Mouse (Mus musculus) CH12.LX (cell line): ENCODE measurements around the gene Prss38. TPM values are rescaled to one million over a fixed set of nuclear protein-coding genes. Genes with fewer than 3 reads are reported as not detected.

Source experiments
- DNase-seq: peaks from one replicate; pipeline ENCODE4 v3.0.0-alpha.2; 2013; ENCODE audit errors: extremely low read depth
- H3K27ac ChIP-seq: 2 replicates; pipeline ENCODE4 v1.5.1; 2012; ENCODE audit warnings: low read depth, mild to moderate bottlenecking, control low read depth, moderate library complexity; ENCODE audit not compliant: insufficient read depth
- H3K27me3 ChIP-seq: replicated peaks from 2 replicates; pipeline ENCODE3; 2012; ENCODE audit warnings: inconsistent platforms
- H3K36me3 ChIP-seq, 2 experiments: replicated peaks in 1 of 2; 2 replicates each; pipeline versions ENCODE3 to v1.6.1; 2012; ENCODE audit warnings: inconsistent platforms in 1 of 2, low read length in 1 of 2, mild to moderate bottlenecking in 1 of 2, mixed read lengths in 1 of 2, moderate library complexity in 1 of 2; ENCODE audit not compliant: control insufficient read depth in 1 of 2, insufficient read depth in 1 of 2
- H3K4me1 ChIP-seq, 2 experiments: 2 replicates each; pipeline ENCODE4 v1.6.1; 2012; ENCODE audit warnings: inconsistent platforms in 1 of 2, moderate library complexity in 1 of 2; ENCODE audit not compliant: insufficient read depth in 2 of 2, control insufficient read depth in 1 of 2
- H3K4me2 ChIP-seq: 2 replicates; pipeline ENCODE4 v1.6.1; 2012; ENCODE audit warnings: low read depth, mild to moderate bottlenecking, control low read depth; ENCODE audit not compliant: poor library complexity, insufficient read depth, severe bottlenecking
- H3K4me3 ChIP-seq, 3 experiments: fragments of 150-350 bp in 1 of 3; sonication (generic) in 1 of 3; replicated peaks in 1 of 3; 2 replicates each; pipeline versions ENCODE3 to v1.5.1; 2011 to 2012; ENCODE audit warnings: low read depth in 2 of 3, low read length in 2 of 3, mild to moderate bottlenecking in 2 of 3, moderate library complexity in 2 of 3, control low read depth in 1 of 3, improper control_type of control experiment in 1 of 3, inconsistent platforms in 1 of 3, mixed read lengths in 1 of 3; ENCODE audit not compliant: poor library complexity in 1 of 3
- H3K79me2 ChIP-seq: replicated peaks from 2 replicates; pipeline ENCODE4 v1.6.1; 2012; ENCODE audit warnings: mild to moderate bottlenecking, moderate library complexity; ENCODE audit not compliant: control insufficient read depth, poor library complexity, insufficient read depth, severe bottlenecking; ENCODE audit errors: extremely low read depth
- H3K9ac ChIP-seq: 2 replicates; pipeline ENCODE4 v1.6.1; 2012; ENCODE audit warnings: low read depth, mild to moderate bottlenecking, control low read depth, moderate library complexity; ENCODE audit not compliant: insufficient read depth
- H3K9me3 ChIP-seq: replicated peaks from 2 replicates; pipeline ENCODE3; 2012; ENCODE audit warnings: low read length, inconsistent platforms, mixed read lengths
- BHLHE40 ChIP-seq: IDR thresholded peaks from 2 replicates; pipeline ENCODE4 v1.6.1; 2011; ENCODE audit warnings: mild to moderate bottlenecking, low read depth, low read length, improper control_type of control experiment
- CHD1 ChIP-seq: IDR thresholded peaks from 2 replicates; pipeline ENCODE4 v1.6.1; 2012; ENCODE audit warnings: low read depth, low read length, improper control_type of control experiment, inconsistent platforms
- CHD2 ChIP-seq: IDR thresholded peaks from 2 replicates; pipeline ENCODE4 v1.6.1; 2011; ENCODE audit warnings: low read length, improper control_type of control experiment
- HCFC1 ChIP-seq: IDR thresholded peaks from 2 replicates; pipeline ENCODE4 v1.6.1; 2012; ENCODE audit warnings: low read depth, mild to moderate bottlenecking, inconsistent platforms, low read length, improper control_type of control experiment
- KAT2A ChIP-seq: IDR thresholded peaks from 2 replicates; pipeline ENCODE4 v1.6.1; 2012; ENCODE audit warnings: low read length, improper control_type of control experiment, inconsistent platforms; ENCODE audit not compliant: insufficient replicate concordance
- MAX ChIP-seq: IDR thresholded peaks from 2 replicates; pipeline ENCODE4 v1.6.1; 2011; ENCODE audit warnings: low read length, improper control_type of control experiment
- MAZ ChIP-seq: IDR thresholded peaks from 2 replicates; pipeline ENCODE4 v1.6.1; 2012; ENCODE audit warnings: low read depth, mild to moderate bottlenecking, inconsistent platforms, low read length, improper control_type of control experiment, moderate library complexity
- MXI1 ChIP-seq: IDR thresholded peaks from 2 replicates; pipeline ENCODE4 v1.6.1; 2011; ENCODE audit warnings: mild to moderate bottlenecking, low read depth, low read length, improper control_type of control experiment
- MYC ChIP-seq: IDR thresholded peaks from 2 replicates; pipeline ENCODE4 v1.6.1; 2011; ENCODE audit warnings: low read depth, mild to moderate bottlenecking, improper control_type of control experiment, low read length
- POLR2A ChIP-seq: IDR thresholded peaks from 2 replicates; pipeline ENCODE4 v1.6.1; 2011; ENCODE audit warnings: low read depth, mild to moderate bottlenecking, improper control_type of control experiment, low read length
- POLR2AphosphoS2 ChIP-seq: IDR thresholded peaks from 2 replicates; pipeline ENCODE4 v1.6.1; 2011; ENCODE audit warnings: low read depth, low read length, improper control_type of control experiment
- TCF12 ChIP-seq: IDR thresholded peaks from 2 replicates; pipeline ENCODE4 v1.6.1; 2014; ENCODE audit warnings: low read depth, mild to moderate bottlenecking, inconsistent platforms, low read length, improper control_type of control experiment
- USF2 ChIP-seq: conservative IDR thresholded peaks from 2 replicates; pipeline ENCODE4 v1.6.1; 2011; ENCODE audit warnings: low read depth, low read length, improper control_type of control experiment
- dilution Hi-C: fragments of 300-500 bp; cut with MboI; formaldehyde crosslinking; loops from 2 replicates; pipeline ENCODE4 v1.14.3; 2020; ENCODE audit warnings: low sequenced_read_pairs; ENCODE audit not compliant: extremely low pct_unique_long_range_greater_than_20kb, extremely low pct_ligation_motif_present
- in situ Hi-C: fragments of 300-500 bp; cut with MboI; formaldehyde crosslinking; loops from 3 replicates; pipeline ENCODE4 v1.14.3; 2019; ENCODE audit warnings: low sequenced_read_pairs, low pct_ligation_motif_present, low pct_unique_long_range_greater_than_20kb, mixed read lengths
- polyA plus RNA-seq: library from polyadenylated mRNA; unstranded; fragments of >175 nt; gene quantifications from 2 replicates; pipeline ENCODE4 v1.2.1, GENCODE M21; 2012; ENCODE audit warnings: low read depth; ENCODE audit not compliant: insufficient read length
- total RNA-seq, 2 experiments: library from RNA; depleted of rRNA; stranded (reverse); fragments of 300-350 nt in 1 of 2; fragments of >200 nt in 1 of 2; gene quantifications; 2 replicates each; pipeline ENCODE4 v1.2.3; 2012 to 2014

The Prss38 gene
- total and polyA plus RNA-seq, 3 experiments = not detected

- TF ChIP-seq BHLHE40 (no peak), HCFC1 (no peak), POLR2A (no peak), MAX (no peak)
- Histone ChIP-seq H3K9me3 (no peaks in the 10 kb centered on the region), H3K4me1 (no peaks in the 10 kb centered on the region), H3K4me3 (no peak overlapping the region), H3K79me2 (no peaks in the 10 kb centered on the region), H3K27ac (no peak overlapping the region), H3K9ac (no peak overlapping the region), H3K4me2 (no peak overlapping the region), H3K36me3 (peaks cover 20 to 42% of the 10 kb centered on the region in 2 experiments), H3K27me3 (no peaks in the 10 kb centered on the region)
- DNase-seq = no peak
- dilution Hi-C loops = no loop called here
- in situ Hi-C loops = no loop called here
Observed at GRCm38 (mm10) chr11:59400876-59401275, 25.4 kb upstream of the Prss38 start.

GRCm38 (mm10) chr11:59399830-59400229 lies 24.4 kb upstream of the Prss38 start:
- Histone ChIP-seq H3K79me2 (no peaks in the 10 kb centered on the region), H3K9me3 (no peaks in the 10 kb centered on the region), H3K27me3 (no peaks in the 10 kb centered on the region), H3K9ac (no peak overlapping the region), H3K36me3 (peaks cover 16 to 34% of the 10 kb centered on the region in 2 experiments), H3K4me3 (no peak overlapping the region), H3K4me1 (no peaks in the 10 kb centered on the region), H3K27ac (no peak overlapping the region), H3K4me2 (no peak overlapping the region)
- no peak for DNase-seq
- dilution Hi-C loops (no loop called here), in situ Hi-C loops (no loop called here)
- TF ChIP-seq USF2 (no peak), MYC (no peak), KAT2A (no peak), POLR2AphosphoS2 (no peak), TCF12 (no peak), CHD2 (no peak), POLR2A (no peak), BHLHE40 (no peak), MAX (no peak)

DNA sequence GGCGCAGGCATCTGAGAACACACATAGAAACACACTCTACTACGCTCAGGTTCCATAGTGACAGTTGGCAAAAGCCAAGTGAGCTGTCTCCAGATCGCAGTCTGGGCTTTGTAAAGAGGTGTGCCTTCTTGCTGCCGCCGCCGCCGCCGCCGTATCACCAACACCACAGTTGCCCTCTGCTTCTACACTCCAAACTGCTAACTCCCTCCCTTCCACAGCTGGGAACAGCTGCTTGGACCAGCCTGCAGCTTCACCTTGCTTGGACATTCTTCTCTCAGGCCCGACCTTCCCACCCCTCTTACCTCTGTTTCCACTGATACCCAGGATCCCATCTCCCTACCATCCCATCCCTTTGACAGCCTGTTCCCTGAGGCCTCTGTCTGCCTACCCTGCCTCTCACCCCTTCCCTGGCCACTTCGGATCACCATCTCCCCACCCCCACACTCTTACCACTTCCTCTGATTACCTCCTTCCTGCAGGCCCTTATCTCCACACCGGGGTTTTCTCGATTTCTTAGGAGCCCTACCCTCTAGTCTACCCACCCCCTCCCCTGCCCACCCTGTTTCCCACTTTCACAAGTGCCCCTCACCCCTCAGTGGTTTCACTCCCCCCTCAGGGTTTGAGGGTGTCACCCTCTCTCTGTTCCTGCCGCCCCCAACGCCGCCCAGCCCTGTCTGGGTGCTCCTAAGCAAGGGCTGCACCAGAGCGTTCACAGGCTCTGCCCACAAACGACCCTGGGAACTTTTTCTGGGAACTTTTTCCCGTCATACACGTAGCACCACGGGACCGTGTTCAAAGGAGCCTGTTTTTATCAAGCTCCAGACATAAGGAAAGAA lies 22.3 kb upstream of the Prss38 start:
- H3K9ac ChIP-seq = no peak overlapping the region
- TF ChIP-seq MAZ (no peak), CHD1 (no peak), MXI1 (no peak)
- no peak overlapping the region for H3K27ac ChIP-seq
- no peak for DNase-seq
- no peaks in the 10 kb centered on the region for H3K27me3 ChIP-seq
- H3K4me1 ChIP-seq = no peaks in the 10 kb centered on the region
- peaks cover 4 to 15% of the 10 kb centered on the region in 2 experiments for H3K36me3 ChIP-seq
- no peaks in the 10 kb centered on the region for H3K79me2 ChIP-seq
- H3K9me3 ChIP-seq = no peaks in the 10 kb centered on the region
- dilution Hi-C loops = no loop called here
- in situ Hi-C loops = no loop called here
- no peak overlapping the region for H3K4me3 ChIP-seq
- no peak overlapping the region for H3K4me2 ChIP-seq
